Mouse (Mus musculus) ES-E14 (cell line): ENCODE results near the gene Foxp2.

ENCODE experiments used
- CHD2 ChIP-seq: IDR thresholded peaks from 2 replicates; pipeline ENCODE4 v1.6.1; 2014; ENCODE audit warnings: mild to moderate bottlenecking, low read depth, low read length, inconsistent platforms
- HCFC1 ChIP-seq: IDR thresholded peaks from 2 replicates; pipeline ENCODE4 v1.6.1; 2012; ENCODE audit warnings: low read length, inconsistent platforms, borderline replicate concordance; ENCODE audit not compliant: insufficient read depth
- MAFK ChIP-seq: IDR thresholded peaks from 2 replicates; pipeline ENCODE4 v1.6.1; 2014; ENCODE audit warnings: mild to moderate bottlenecking, low read depth, low read length, inconsistent platforms; ENCODE audit not compliant: insufficient read depth
- ZC3H11A ChIP-seq: IDR thresholded peaks from 2 replicates; pipeline ENCODE4 v1.6.1; 2012; ENCODE audit warnings: low read depth, mild to moderate bottlenecking, inconsistent platforms, low read length, borderline replicate concordance
- ZNF384 ChIP-seq: IDR thresholded peaks from 2 replicates; pipeline ENCODE4 v1.6.1; 2012; ENCODE audit warnings: low read depth, low read length, inconsistent platforms

GRCm38 (mm10) chr6:14915066-14915465 lies 13.9 kb downstream of the Foxp2 start:
- TF ChIP-seq HCFC1 (no peak), MAFK (no peak), CHD2 (no peak), ZNF384 (no peak), ZC3H11A (no peak)
